Mouse (Mus musculus) neural tube, embryonic 15.5 days (tissue): ENCODE data around the gene Wfdc12. TPM values are rescaled to one million over a fixed set of nuclear protein-coding genes. Genes with fewer than 3 reads are reported as not detected.

Experiments used
- ATAC-seq: fragments of 200-750 bp; cut with Nextera tagmentation; 2 replicates; pipeline ENCODE4 v1.8.0; 2017; ENCODE audit warnings: mild to moderate bottlenecking, moderate TSS enrichment, moderate library complexity; ENCODE audit not compliant: low FRiP score
- H3K27ac ChIP-seq: fragments of 300-500 bp; sonication (generic); replicated peaks from 2 replicates; pipeline ENCODE4 v1.5.1; 2015; ENCODE audit warnings: mild to moderate bottlenecking, inconsistent platforms
- H3K27me3 ChIP-seq: fragments of 300-500 bp; sonication (generic); replicated peaks from 2 replicates; pipeline ENCODE4 v1.6.1; 2015; ENCODE audit warnings: inconsistent platforms
- H3K36me3 ChIP-seq: fragments of 300-500 bp; sonication (generic); 2 replicates; pipeline ENCODE4 v1.6.1; 2015; ENCODE audit warnings: inconsistent platforms
- H3K4me1 ChIP-seq: fragments of 300-500 bp; sonication (generic); 2 replicates; pipeline ENCODE4 v1.6.1; 2015; ENCODE audit warnings: inconsistent platforms
- H3K4me2 ChIP-seq: fragments of 300-500 bp; sonication (generic); 2 replicates; pipeline ENCODE4 v1.6.1; 2015; ENCODE audit warnings: inconsistent platforms, mild to moderate bottlenecking, moderate library complexity
- H3K4me3 ChIP-seq: fragments of 300-500 bp; sonication (generic); replicated peaks from 2 replicates; pipeline ENCODE4 v1.5.1; 2015; ENCODE audit warnings: mild to moderate bottlenecking, inconsistent platforms
- H3K9ac ChIP-seq: fragments of 300-500 bp; sonication (generic); replicated peaks from 2 replicates; pipeline ENCODE4 v1.6.1; 2015; ENCODE audit warnings: mild to moderate bottlenecking, inconsistent platforms
- H3K9me3 ChIP-seq: fragments of 300-500 bp; sonication (generic); replicated peaks from 2 replicates; pipeline ENCODE4 v1.6.1; 2016; ENCODE audit warnings: inconsistent platforms
- WGBS: fragments of 180-500 bp; shearing (Covaris S2); methylation state at CpG from one replicate; pipeline ENCODE4 v1.1.7; 2015; ENCODE audit warnings: mixed read lengths; 5-methylcytosine and 5-hydroxymethylcytosine counted together
- polyA plus RNA-seq: library from polyadenylated mRNA; unstranded; fragments of >200 nt; fragmentation: Nextera tagmentation; extraction: Ambion mirVana; gene quantifications from 2 replicates; pipeline ENCODE4 v1.2.1, GENCODE M21; 2015

The Wfdc12 gene
- polyA plus RNA-seq, 1 experiment from 2014 or later, result not detected

- Histone ChIP-seq H3K27ac (no peak overlapping the region), H3K36me3 (no peaks in the 10 kb centered on the region), H3K4me1 (no peaks in the 10 kb centered on the region), H3K4me2 (no peak overlapping the region), H3K9me3 (no peaks in the 10 kb centered on the region), H3K9ac (no peak overlapping the region), H3K27me3 (no peaks in the 10 kb centered on the region), H3K4me3 (no peak overlapping the region)
- no peak for ATAC-seq
- 92% methylated on average over 5 of the region's 5 CpGs for WGBS
These were observed 5.7 kb upstream of the Wfdc12 start for GRCm38 (mm10) chr2:164195971-164196699.

DNA sequence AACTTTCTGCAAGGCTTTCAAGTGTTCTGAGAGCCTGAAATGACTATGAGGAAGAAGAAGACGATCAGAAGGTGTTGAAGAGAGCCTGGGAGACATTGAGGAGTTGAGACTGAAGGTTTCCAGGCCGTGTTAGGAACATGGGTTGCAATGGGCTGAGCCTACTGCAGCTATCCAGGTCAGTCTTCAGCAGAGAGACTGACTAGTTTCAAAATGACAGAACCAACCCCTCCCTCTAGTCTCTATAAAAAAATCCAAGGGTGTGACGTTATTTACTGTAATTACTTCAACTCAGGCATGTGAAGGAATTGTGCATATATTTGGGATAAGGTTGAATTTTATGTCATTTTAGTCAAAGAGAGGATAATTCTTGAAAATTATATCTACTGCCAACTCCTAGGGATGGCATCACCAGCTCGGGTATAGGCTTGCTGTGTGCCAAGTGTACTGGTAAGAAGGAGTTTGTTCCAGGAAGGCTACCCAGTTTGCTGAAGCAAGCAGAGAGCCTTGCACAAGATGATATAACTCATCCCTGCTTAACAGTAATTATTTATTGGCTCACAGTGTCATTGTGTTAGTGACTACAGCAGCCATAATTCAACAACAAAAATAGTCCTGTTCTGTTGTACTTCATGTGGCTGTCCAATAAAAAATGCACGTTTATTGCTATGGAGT is 4.7 kb upstream of the Wfdc12 start:
- Histone ChIP-seq H3K4me3 (no peak overlapping the region), H3K9ac (no peak overlapping the region), H3K4me1 (no peaks in the 10 kb centered on the region), H3K27ac (no peak overlapping the region), H3K4me2 (no peak overlapping the region), H3K9me3 (no peaks in the 10 kb centered on the region), H3K27me3 (no peaks in the 10 kb centered on the region), H3K36me3 (no peaks in the 10 kb centered on the region)
- 78% methylated on average over 5 of the region's 5 CpGs for WGBS
- no peak for ATAC-seq

DNA sequence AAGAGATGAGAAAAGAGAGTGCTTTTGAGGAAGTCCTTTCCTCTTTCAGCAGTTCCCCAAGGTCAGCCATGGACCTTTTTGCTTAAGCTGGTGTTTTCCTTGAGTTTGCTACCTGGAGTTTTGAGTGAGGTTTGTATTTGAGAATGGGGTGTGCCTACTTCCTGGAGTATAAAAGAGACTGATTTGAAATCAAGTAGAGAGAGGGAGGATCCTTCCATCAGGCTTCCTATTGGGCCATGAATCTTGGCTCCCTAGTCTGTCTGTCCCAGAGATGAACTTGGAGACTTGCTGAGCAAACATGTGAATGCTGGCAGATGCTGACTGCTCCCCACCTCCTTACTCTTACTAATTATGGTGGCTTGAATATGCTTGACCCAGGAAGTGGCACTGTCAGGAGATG is 1.9 kb upstream of the Wfdc12 start:
- H3K9ac ChIP-seq, result no peak overlapping the region
- H3K4me1 ChIP-seq, result no peaks in the 10 kb centered on the region

DNA sequence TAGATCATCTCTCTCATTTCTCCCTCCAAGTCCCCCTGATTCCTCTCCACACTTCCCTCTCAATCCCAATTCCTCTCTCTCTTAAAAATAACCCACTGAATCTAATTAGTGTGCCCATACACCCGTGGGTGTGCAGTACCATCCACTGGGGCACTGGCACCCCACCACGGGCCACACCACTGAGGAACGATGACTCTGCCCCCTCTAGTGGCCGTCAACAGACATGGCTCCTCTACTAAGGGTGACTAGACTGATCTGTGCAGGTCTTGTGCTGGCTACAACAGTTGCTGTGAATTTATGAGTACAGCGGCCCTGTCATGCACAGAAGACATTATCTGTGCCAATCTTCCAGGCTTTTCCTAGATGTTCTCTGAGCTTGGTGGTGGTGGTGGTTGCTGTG is 1.7 kb downstream of the Wfdc12 start:
- Histone ChIP-seq H3K4me2 (no peak overlapping the region), H3K9ac (no peak overlapping the region), H3K27ac (no peak overlapping the region), H3K27me3 (no peaks in the 10 kb centered on the region), H3K4me1 (no peaks in the 10 kb centered on the region), H3K36me3 (no peaks in the 10 kb centered on the region), H3K9me3 (no peaks in the 10 kb centered on the region), H3K4me3 (no peak overlapping the region)
- ATAC-seq, result no peak
- WGBS, result 32% methylated on average over 5 of the region's 5 CpGs

More for the DNA sequence above, 1.9 kb upstream of the Wfdc12 start:
- no peak overlapping the region for H3K27ac ChIP-seq
- no peaks in the 10 kb centered on the region for H3K27me3 ChIP-seq
- no peak overlapping the region for H3K4me2 ChIP-seq
- H3K9me3 ChIP-seq, result no peaks in the 10 kb centered on the region
- no peak overlapping the region for H3K4me3 ChIP-seq
- ATAC-seq, result no peak
- H3K36me3 ChIP-seq, result no peaks in the 10 kb centered on the region

- no peaks in the 10 kb centered on the region for H3K36me3 ChIP-seq
- H3K4me1 ChIP-seq, result no peaks in the 10 kb centered on the region
- H3K27me3 ChIP-seq, result no peaks in the 10 kb centered on the region
- H3K27ac ChIP-seq, result no peak overlapping the region
- H3K4me3 ChIP-seq, result no peak overlapping the region
- 52% methylated on average over 9 of the region's 9 CpGs for WGBS
- H3K9me3 ChIP-seq, result no peaks in the 10 kb centered on the region
- ATAC-seq, result no peak
- H3K4me2 ChIP-seq, result no peak overlapping the region
- H3K9ac ChIP-seq, result no peak overlapping the region
These were observed 6.2 kb downstream of the Wfdc12 start for GRCm38 (mm10) chr2:164184145-164184719.

DNA sequence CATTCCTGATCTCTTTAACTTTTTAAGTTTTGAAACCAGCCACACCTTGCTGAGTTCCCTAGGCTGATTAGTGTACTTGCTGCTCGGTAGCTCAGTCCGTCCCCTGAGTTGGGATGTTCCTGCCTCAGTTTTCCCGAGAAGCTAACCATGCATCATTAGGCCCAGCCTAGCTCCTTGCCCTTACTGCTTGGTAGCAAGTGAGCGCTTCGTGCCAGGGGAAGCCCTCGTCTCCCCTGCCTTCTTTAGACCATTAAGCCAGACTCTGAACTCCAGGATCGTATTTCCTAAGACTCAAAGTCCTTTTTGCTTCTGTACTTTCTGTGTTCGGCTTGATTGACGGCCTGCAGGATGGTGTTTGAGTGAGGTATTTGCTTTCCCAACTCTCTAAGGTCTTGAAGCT is 7.1 kb downstream of the Wfdc12 start:
- Histone ChIP-seq H3K27me3 (no peaks in the 10 kb centered on the region), H3K9ac (no peak overlapping the region), H3K9me3 (no peaks in the 10 kb centered on the region), H3K36me3 (no peaks in the 10 kb centered on the region), H3K4me2 (no peak overlapping the region), H3K4me3 (no peak overlapping the region), H3K27ac (no peak overlapping the region), H3K4me1 (no peaks in the 10 kb centered on the region)
- ATAC-seq, result no peak
- 76% methylated on average over 9 of the region's 9 CpGs for WGBS

- H3K27ac ChIP-seq, result no peak within 1 kb of the TSS
- no peaks in the 10 kb centered on the region for H3K9me3 ChIP-seq
- H3K4me3 ChIP-seq, result no peak within 1 kb of the TSS
- 88% methylated on average over 7 of the region's 7 CpGs for WGBS
- H3K4me2 ChIP-seq, result no peak within 1 kb of the TSS
- H3K9ac ChIP-seq, result no peak within 1 kb of the TSS
- no peaks in the 10 kb centered on the region for H3K36me3 ChIP-seq
- H3K27me3 ChIP-seq, result no peaks in the 10 kb centered on the region
- no peak for ATAC-seq
- H3K4me1 ChIP-seq, result no peaks in the 10 kb centered on the region
These were observed 7.6 kb downstream of the Wfdc12 start, which contains the start of gene Wfdc5 for GRCm38 (mm10) chr2:164182692-164183255. Wfdc5 (minus strand) TSS chr2:164182742.

GRCm38 (mm10) chr2:164180770-164181169 is 9.6 kb downstream of the Wfdc12 start:
- Histone ChIP-seq H3K9me3 (no peaks in the 10 kb centered on the region), H3K27me3 (no peaks in the 10 kb centered on the region), H3K27ac (no peak overlapping the region), H3K4me3 (no peak overlapping the region), H3K4me1 (no peaks in the 10 kb centered on the region), H3K4me2 (no peak overlapping the region), H3K36me3 (no peaks in the 10 kb centered on the region), H3K9ac (no peak overlapping the region)
- WGBS, result 88% methylated on average over 4 of the region's 4 CpGs
- no peak for ATAC-seq

- no peak overlapping the region for H3K4me2 ChIP-seq
- H3K9ac ChIP-seq, result no peak overlapping the region
- no peaks in the 10 kb centered on the region for H3K4me1 ChIP-seq
- no peaks in the 10 kb centered on the region for H3K36me3 ChIP-seq
- no peak for ATAC-seq
- H3K27me3 ChIP-seq, result no peaks in the 10 kb centered on the region
- no peaks in the 10 kb centered on the region for H3K9me3 ChIP-seq
- H3K4me3 ChIP-seq, result no peak overlapping the region
- no peak overlapping the region for H3K27ac ChIP-seq
- WGBS, result 41% methylated on average over 3 of the region's 3 CpGs
These were observed 10.3 kb downstream of the Wfdc12 start for GRCm38 (mm10) chr2:164180124-164180523.

- no peak for ATAC-seq
These were observed 12.6 kb downstream of the Wfdc12 start for GRCm38 (mm10) chr2:164177831-164178230.

GRCm38 (mm10) chr2:164175850-164176249 is 14.6 kb downstream of the Wfdc12 start:
- H3K27me3 ChIP-seq, result peaks cover 15% of the 10 kb centered on the region
- no peak overlapping the region for H3K9ac ChIP-seq
- no peak for ATAC-seq
- no peaks in the 10 kb centered on the region for H3K36me3 ChIP-seq
- no peaks in the 10 kb centered on the region for H3K9me3 ChIP-seq
- H3K4me2 ChIP-seq, result no peak overlapping the region
- H3K27ac ChIP-seq, result no peak overlapping the region
- 78% methylated on average over 3 of the region's 3 CpGs for WGBS
- H3K4me1 ChIP-seq, result peaks cover 13% of the 10 kb centered on the region
- no peak overlapping the region for H3K4me3 ChIP-seq

More at GRCm38 (mm10) chr2:164177831-164178230, 12.6 kb downstream of the Wfdc12 start:
- Histone ChIP-seq H3K4me3 (no peak overlapping the region), H3K36me3 (no peaks in the 10 kb centered on the region), H3K4me2 (no peak overlapping the region), H3K27ac (no peak overlapping the region), H3K27me3 (peaks cover 3% of the 10 kb centered on the region; the same call in 1 of the 2 replicates), H3K4me1 (peaks cover 4% of the 10 kb centered on the region; the same call in 1 of the 2 replicates), H3K9me3 (no peaks in the 10 kb centered on the region), H3K9ac (no peak overlapping the region)
- 88% methylated on average over 5 of the region's 5 CpGs for WGBS
